Mouse (Mus musculus): ENCODE results near the gene Dus3l.

GRCm38 (mm10) chr17:56727029-56727649, 37.4 kb upstream of the Dus3l start:
- TF ChIP-seq POLR2A (IDR thresholded peaks at IDR 0.05; ENCODE audit: low read depth, low read length) (no peak; the same call in 1 of the 2 replicates), CTCF (IDR thresholded peaks at IDR 0.05; ENCODE audit: extremely low read depth, insufficient read length, insufficient replicate concordance, low read depth, low read length) (no peak)
